Mouse (Mus musculus) retina, adult 2 months (tissue): Measurements from ENCODE around the gene Gm14408.
"Not testable (repeated sequence)": the region's sequence is repeated elsewhere in the genome, so short reads cannot be mapped to it uniquely, and the experiment has no call there.

Experiments
- DNase-seq: peaks from one replicate; pipeline ENCODE4 v3.0.0-alpha.2; 2012; ENCODE audit warnings: low read depth, low spot score

Gene Gm14408

DNA sequence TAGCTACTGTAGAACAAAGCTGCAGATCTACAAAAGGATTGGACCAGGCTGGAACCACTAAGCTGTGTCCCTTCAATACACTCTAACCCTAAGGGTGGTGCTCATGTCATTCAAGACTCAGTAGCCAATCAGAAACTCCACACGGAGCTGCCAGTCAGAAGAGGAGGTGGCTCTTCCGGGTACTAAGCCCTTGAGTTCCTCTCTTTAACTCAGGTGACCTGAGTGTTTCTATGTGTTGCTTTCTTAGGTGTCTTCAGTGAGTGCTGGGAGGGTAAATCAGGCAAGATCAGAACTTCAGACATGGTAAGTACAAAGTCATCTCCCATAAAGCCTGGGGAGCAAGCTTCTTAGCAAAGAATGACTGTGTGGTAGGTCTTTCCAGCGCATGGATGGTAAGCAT lies at the start of gene Gm14408:
Gene Gm14408, plus strand, starts transcription at position 301 of the 400 bp plus-strand sequence.
- not testable (repeated sequence) for DNase-seq

- not testable (repeated sequence) for DNase-seq
These were observed 32.6 kb upstream of the Gm14408 start, which contains the start of gene Gm14295 for GRCm38 (mm10) chr2:176798312-176798711. TSS of gene Gm14295 (plus strand) at chr2:176798612.

DNA sequence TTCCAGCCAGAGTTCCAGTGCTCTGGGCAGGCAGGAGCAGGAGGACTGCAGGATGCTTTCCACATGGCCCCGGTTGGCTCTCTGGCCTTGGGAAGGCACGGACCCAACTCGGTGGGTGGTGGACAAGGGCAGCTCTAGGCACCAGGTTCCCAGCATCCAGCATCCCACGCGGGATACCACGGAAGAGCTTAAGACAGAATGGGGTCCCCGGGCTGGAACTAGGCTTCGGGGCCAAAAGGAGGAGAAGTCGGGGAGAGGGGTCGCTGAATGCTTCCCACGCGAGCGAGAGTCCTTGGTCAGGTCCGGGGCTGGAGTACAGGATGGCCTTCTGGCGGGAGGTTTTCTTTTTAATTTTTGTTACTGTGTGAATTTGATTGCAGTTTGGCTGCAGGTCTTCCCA lies 32.2 kb upstream of the Gm14408 start:
- not testable (repeated sequence) for DNase-seq
